Mouse (Mus musculus) spleen, adult 2 months (tissue): ENCODE data around the gene Sytl1.

Experiments used
- CTCF ChIP-seq: fragments of 200-500 bp; IDR thresholded peaks from 2 replicates; pipeline ENCODE4 v1.5.1; 2011; ENCODE audit warnings: mild to moderate bottlenecking, inconsistent platforms; ENCODE audit not compliant: insufficient read depth, insufficient read length, insufficient replicate concordance; ENCODE audit errors: extremely low read depth
- POLR2A ChIP-seq: fragments of 200-500 bp; IDR thresholded peaks from 2 replicates; pipeline ENCODE4 v1.6.1; 2011; ENCODE audit warnings: low read depth, low read length, inconsistent platforms

- TF ChIP-seq POLR2A (no peak; the same call in none of the 2 replicates), CTCF (no peak)
These were observed 14.5 kb upstream of the Sytl1 start, which contains the start of gene Tmem222 for GRCm38 (mm10) chr4:133277104-133278026.
